Mouse (Mus musculus) kidney, postnatal 36 days (tissue): ENCODE measurements around the gene Notum.
"Not testable (repeated sequence)": the region's sequence is repeated elsewhere in the genome, so short reads cannot be mapped to it uniquely, and the experiment has no call there.

Source experiments
- DNase-seq, 2 experiments: peaks; one replicate each; pipeline ENCODE4 v3.0.0; 2021 to 2022; ENCODE audit warnings: mixed read lengths in 2 of 2

The Notum gene

DNA sequence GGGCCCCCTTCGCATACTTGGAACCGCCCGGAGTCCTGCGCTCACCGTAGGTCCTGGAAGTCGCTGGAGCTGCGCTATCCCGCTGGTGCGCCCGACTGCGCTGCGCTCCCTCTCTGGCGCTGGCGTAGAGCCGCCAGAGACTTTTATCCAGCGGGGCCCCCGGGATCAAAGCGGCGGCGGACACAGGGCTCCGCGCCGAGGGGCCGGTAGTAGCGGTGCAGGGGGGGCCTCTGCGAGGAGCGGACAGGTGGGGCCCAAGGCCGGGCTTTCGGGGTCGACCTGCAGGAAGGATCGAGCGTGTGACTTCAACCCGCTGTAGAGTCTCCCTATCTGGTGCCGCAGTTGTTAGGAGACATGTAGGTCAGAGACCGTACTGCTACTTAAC, at the start of gene Notum:
TSS of gene Notum (minus strand) at position 100 of the 385 bp plus-strand sequence.
- no peak for DNase-seq

DNA sequence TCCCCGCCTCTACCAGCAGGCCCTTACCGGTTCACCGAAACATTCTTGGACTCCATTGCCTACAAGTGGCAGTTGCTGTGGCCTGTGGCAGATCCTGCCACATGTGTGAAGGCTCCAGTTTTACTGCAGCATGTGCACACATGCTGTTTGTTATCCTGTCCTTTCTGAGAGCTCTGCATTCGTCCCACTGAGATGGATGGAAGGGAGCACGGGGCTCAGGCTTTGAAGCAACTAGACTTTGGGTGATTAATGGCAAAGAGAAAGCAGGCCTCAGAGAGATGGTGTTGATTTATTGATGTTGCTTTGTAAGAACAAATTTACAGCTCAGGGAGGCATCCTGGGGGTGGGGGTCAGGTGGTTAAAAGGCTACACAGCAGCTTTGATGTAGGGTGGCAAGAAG, 49.7 kb upstream of the Notum start:
- no peak for DNase-seq

DNA sequence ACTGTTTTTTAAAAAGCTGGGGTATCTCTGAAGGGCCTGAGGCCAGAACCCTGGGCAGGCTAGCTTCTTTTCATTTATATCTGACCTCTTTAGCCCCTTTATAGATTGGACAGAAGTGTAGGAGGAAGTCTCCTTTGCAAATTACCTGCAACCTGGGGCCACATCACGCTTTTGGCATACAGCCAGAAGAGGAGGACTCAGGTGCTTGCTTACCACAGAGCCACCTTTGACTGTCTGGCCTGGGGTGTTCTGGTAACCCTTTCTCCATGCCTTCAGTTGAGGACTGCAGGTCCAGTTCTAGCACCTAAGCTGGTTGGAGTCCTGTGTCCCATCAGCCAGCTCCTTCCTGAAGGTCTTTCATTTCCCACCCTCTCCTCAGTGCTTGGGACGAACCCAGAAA, 48.6 kb upstream of the Notum start:
- peak in 1 of 2 experiments; percentile 36 for DNase-seq

DNA sequence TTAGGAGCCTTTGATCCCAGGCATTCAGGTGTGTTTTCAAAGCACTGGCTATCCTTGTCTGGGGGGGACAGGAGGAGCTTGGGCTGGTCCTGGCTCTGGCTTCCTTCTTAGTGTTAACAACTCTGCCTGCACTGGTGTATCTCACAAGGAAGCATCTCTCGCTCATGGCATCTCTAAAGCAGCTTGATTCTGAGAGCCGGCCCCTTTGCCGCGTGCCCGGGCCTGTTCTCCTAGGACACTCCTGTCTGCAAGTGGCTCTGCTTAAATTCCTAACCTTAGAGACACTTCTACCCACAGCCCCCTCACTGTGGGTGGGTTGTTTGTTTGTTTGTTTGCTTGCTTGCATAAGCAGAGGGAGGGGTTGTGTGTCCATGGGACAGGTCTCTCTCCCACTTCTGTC, 47.0 kb upstream of the Notum start:
- no peak for DNase-seq

DNA sequence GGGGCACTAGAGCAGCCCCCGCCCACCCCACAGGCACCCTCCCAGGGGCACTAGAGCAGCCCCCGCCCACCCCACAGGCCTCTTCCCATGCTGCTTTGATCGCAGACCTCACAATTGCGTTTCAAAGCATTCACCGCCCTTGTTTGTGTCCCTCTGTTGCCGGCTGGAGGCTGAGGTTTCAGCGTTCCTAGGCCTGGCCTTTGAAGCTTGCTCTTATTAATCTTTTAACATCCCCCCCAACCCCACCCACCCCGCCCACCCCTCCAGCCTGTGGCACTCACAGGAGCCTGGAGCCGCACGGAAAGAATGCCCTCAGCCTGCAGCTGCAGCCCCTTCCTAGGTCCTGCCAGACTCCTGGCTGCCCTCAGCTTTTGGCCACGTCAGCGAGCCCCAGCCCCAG, 46.2 kb upstream of the Notum start:
- no peak for DNase-seq

DNA sequence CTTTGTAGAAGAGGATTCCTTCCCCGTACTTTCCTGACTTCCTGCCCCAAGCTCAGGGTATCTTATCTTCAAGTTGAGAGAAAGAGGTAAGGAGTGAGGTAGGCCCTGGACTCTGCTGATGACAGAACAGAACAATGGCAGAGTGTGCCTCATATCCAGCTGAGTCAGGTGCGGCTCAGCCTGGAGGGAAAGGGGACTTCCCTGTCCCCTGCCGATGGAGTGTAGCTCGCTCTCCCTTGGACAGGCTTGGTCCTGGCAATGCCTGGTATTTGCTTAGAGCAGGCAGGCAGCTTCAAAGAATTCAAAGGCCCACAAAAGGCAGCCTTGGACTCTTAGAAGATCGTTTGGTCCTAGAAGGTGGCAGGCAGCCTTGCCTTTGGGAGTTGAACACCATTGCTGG, 45.1 kb upstream of the Notum start:
- no peak for DNase-seq

DNA sequence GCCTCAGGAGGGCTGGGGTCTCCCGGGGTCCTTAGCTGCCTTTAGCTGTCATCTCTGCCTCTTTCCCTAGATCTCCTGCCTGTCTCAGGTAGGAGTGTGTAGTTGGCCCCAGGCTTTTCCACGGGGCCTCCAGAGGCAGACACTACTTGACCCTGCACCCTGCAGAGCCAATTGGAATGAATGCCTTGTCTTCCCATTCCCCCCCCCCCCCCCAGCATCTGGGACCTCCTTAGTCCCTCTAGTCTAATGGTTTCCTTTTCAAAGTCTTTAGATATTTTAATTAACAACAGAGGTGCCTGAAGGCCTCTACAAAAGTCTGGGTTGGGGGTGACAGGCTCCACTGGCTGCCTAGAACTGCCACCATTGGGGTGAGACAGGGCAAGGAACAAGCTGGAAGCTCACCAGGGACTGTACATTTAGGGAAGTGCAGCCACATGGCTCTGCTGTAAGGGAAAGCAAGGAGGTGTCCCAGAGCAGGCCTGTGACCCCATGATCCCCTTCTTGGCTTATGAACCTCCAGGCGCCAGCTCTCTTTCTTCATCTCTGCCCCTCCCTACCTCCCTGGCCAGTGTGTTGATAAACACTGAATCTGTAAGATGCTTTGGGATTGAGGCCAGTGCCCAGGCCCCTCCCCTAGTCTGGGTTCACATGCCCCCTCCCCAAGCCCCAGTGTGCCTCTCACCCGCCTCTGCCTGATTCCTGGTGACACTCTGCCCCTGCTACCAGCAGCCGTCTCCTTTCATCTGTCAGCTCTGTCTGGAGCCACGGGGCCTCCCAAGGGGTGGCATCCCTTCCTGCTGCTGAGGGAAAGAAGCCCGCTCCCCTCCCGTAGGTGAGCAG, 43.7 kb upstream of the Notum start:
- DNase-seq = no peak

DNA sequence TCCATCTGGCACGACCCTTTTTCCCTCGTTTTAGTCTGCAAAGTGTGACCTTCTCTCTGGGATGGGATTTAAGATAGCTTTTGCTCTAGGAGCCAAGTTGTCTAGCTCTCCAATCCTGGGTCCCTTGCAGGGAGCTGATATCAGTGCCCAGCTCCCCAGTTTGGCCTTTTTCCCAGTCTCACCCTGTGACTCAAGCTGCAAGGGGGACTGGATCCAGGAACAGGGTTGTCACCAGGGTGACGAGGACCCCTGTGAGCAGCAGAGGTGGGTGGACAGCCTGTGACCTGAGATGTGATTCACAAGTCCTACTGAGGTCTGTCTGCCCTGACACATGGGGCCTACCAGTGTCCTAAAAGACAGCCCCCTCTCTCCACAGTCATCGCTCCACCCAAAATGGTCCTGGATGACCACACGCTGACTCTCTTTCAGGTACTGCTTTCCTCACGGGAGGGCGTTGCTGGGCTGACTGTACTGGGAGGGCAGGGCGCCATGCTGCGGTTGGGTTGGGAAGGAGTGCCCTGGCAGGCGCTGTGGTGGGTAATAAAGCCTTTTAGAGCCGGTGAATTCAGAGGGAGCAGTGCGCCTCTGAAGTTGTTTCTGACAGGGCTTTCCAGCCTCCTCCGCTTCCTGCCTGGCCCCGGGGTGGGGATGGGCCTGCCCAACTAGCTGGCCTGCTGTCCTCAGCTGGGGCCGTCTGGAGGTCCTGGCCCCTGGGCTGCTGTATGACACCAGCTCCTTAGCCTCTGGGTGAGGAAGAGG, 42.9 kb upstream of the Notum start:
- no peak for DNase-seq

DNA sequence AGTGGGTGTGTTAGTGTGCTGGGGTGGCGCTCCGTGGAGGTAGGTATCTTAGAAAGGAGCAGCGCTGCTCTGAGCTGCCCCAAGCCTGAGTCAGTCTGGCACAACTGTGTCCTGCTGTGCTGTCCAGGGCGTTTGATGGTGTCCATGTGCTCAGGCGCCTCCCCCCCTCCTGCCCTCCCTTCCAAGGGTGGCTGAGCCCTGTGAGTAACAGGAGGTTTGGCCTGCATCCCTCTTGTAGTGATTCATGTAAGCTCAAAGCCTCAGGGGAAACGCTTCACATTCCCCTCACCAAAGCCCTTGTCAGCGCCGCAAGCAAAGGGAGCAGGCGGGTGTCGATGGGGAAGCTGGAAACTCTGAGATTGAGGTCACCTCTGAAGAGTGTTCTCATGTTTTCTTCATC, 36.8 kb upstream of the Notum start:
- DNase-seq = no peak

DNA sequence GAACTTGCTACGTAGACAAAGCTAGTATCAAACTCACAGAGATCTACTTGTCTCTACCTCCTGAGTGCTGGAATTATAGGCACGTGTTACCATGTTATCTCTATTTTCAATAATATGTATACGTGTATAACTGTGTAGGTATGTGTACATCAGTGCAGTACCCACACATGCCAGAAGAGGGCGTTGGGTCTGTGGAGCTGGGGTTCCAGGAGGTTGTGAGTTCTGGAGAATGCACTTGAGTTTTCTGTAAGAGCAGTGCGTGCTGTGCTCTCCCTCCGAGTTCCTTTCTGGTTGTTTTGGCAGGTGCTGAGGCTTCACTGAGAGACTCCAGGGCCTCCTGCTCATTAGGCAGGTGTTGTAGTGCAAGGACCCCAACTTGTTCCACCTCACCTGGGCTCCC, 35.6 kb upstream of the Notum start:
- peak in 1 of 2 experiments; percentile 43 for DNase-seq

DNA sequence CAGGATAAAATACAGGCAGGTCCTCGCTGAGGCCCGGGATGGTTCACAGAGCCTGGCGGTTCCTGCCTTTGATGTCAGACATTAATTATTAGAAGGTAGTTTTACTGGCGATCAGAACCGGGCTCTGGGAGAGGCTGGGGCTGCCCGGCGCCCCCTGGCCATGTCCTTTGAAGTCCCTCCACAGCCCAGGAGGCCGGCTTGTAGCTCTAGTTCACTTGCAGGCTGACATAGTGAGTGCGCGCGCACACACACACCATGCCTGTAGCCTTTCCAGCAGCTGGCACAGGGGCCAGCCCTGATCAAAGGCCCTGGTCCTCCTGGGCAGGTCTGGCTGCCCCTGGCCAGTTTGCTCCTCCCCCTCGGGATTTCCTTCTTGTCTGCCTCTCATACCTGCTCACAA, 34.7 kb upstream of the Notum start:
- DNase-seq = peak; percentile 82 to 83

DNA sequence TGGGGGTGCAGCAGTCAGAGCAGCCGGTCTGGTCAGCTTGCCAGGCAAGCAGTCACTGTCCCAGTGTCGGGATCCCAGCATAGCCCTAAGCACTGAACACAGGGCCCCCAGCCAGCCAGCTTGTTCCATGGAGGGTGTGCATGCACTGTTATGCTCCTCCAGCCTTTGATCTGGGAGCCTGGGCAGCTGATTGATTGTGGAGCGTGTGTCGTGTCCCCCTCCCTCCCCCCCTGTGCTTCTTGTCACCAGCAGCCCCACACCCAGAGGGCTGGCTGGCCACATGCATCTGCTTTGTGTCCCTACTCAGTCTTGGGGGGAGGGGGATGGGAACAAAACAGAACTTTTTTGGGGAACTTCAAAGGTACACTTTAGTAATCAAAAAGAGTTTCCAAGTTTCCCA, 34.2 kb upstream of the Notum start:
- DNase-seq = no peak

DNA sequence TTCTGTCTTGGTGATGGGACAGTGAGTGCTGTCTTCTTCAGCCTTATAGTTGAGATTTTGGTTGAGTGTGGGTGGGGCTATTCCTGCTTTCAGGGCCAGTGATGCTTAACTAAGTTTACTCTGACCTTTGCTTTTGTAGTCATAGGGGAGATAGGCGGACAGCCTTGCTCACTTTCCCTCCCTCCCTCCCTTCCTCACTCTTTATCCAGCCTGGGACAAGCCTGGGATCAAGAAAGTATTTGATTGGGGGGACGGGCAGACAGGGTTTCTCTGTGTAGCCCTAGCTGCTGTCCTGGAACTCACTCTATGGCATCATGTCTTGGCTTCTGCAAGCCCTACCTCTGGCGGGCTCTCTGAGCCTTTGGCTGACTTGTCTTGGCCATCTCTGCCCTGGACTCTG, 32.5 kb upstream of the Notum start:
- peak; percentile 52 to 64 for DNase-seq

DNA sequence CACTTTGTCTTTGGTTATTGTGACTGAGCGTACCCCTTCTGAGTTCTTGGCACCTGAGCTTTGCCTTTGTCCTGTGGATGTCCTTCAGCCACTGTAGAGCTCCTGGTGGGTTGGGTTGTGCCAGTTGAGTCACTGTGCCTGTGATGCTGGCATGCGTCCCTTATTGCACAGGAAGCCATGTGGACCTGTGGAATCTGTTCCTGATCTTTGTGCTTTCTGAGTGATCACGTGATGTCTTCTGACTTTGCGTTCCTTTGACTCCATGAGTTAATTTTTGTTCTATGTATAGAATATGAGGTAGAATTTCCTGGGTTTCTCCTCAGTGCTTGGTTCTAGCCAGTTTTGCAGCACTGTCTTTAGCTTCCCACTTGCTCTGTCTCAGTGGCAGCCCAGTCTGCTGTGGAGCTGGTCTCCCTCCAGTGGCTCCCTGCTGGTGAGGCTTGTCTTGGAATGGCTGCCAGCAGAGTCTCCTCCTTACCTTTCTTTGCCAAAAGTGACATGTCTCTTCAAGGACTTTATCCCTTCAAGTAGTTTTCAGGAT, 31.6 kb upstream of the Notum start:
- DNase-seq = peak; percentile 76 to 81

DNA sequence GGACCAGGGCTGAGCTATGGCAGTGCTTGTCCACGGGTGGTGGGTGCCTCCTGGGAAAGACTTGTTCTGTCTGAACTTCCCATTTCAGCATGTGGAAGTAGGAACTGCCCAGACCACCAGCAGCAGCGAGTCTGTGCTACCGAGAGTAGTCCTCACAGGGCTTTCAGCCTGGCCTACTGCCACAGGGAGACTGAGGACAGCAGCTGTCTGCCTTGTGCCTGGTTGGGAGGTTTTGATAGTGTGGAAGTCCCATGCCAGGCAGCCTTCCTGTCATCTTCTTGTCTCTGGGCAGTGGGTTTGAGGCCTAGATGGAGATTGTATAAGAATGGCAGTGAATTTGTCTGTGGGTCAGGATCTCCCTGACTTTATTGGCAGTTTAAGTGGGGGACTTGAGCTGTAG, 28.4 kb upstream of the Notum start:
- DNase-seq = no peak

DNA sequence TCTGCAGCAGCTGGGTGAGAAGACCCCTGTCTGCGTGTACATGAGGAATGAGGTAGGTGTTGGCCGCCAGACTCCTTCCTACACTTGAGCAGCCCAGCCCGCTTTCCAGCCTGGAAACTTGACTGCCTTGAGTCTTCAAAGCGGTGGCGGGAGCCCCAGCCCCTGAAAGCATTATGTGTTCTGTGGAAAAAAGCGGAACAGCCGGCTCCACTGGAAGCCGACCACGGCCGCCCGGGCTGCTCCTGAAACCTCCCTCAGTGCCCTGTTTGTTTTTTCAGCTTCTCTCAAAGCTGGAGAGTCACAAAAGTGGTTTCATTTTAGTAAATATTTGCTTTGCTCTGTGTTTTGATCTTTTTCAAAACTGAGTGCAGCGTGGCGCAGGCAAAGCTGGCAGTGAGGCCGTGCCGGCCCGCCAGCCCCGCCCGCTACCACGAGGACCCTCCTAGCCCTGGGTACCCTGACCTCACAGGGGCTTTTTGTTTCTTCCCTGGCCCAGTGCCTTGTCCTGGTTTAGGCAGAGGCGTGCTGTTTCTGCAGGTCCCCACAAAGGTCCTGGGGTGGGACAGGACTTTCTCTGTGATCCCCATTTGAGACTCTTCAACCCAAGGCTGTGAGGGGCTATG, 25.8 kb upstream of the Notum start:
- no peak for DNase-seq

DNA sequence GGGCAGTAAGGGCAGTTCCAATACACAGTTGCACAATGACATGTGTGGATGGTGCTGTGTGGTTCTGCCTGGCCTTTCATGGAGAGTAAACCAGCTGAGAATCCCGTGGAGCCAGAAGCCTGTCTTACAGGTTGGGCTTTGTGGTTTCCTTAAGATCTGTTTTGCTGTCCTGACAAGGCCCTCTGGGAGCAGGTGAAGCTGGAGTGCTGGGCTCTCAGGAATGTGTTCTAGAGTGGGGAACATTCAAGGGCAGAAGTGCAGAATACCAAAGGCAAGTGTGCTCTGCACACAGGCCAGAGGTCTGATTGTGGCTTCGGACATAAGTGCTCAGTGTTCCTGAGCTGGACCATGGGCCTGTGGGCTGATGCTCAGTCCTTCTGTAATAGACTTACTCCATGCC, 23.7 kb upstream of the Notum start:
- no peak for DNase-seq

DNA sequence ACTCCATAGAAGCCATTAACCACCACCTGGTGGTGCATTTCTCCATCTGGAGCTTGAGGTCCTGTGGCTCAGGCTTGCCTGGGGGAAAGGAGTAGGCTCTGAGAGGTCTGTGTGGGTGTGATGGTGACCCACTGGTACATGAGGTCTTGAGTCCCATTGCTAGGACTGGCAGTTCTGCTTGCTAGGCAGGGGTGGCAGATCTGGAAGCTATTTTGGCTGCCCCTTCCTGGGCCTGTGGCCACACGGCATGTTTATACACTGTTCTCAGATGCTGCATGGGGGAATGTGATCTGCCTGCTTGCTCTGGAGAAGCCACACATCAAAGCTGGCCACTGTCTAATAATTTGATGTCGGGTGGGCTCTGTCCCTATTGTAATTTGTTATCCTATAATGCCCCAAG, 23.1 kb upstream of the Notum start:
- no peak for DNase-seq

DNA sequence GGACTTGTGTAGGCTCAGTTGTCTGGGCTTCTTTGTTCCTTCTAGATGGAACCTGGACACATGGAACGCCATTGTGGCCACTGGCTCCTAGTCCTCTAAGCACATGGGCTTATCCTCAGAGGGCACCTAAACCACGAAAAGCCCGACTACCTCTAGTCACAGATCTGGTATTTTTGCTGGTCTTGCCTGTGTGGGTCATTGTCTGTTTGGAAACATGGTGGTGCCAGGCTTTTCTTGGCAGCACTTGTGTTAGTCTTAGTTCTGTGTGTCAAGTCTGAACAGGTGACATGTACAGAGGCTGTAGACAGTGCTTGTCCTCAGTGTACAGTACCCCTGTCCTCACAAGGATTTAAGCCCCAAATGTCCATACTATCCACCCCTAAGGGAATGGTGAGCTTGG, 22.6 kb upstream of the Notum start:
- no peak for DNase-seq

DNA sequence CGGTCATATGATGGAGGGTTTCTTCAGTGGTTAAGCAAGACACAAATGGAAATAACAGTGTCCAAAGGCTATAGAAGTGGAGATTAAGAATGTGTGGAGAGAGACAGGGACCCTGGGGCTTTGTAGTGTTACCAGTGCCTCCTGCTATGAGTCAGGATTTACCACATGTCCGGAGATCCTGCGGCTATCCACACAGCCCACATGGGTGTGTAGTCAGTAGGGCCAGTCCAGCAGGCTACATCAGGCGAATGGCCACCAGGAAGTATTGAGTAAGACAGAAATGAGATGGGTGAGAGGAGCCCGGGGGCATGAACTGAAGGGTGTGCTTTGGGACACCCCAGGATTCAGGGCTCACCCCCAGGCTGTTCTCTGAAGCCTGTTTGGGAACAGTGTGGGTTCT, 21.7 kb upstream of the Notum start:
- no peak for DNase-seq

DNA sequence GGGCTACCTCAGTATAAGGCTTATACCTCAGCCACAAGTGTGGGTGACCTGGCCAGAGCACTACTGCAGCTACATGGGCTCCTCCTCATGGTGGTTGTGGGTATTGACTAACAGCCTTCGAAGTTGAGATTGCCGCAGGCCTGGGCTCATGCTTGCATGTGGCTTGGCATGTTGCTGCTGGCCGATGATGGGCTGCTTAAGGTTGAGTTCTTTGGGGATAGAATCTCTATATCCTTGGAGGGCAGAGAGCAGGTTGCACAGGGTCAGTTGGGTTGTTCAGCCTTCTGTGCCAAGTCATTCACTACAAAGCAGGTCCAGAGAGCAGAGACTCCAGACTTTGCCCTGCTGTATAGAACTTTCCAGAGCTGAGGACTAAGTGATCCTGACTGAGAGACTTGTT, 18.9 kb upstream of the Notum start:
- peak; percentile 69 to 89 for DNase-seq

DNA sequence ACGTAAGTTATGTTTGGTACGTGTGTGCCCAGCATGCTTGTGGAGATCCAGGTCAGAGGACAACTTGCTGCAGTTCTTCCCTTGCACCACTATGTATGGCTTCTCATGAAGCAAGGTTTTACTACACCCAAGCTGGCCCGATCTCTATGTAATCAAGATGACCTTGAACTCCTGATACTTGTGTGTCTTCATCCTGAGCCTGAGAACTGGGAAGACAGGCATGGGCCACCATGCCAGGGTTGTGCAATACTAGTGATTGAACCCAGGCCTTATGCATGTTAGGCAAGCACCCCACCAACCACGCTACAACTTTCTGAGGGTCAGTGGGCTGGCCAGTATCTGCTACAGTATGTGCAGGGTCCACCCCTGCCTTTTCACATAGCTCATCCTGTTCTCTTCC, 16.0 kb upstream of the Notum start:
- DNase-seq = no peak

DNA sequence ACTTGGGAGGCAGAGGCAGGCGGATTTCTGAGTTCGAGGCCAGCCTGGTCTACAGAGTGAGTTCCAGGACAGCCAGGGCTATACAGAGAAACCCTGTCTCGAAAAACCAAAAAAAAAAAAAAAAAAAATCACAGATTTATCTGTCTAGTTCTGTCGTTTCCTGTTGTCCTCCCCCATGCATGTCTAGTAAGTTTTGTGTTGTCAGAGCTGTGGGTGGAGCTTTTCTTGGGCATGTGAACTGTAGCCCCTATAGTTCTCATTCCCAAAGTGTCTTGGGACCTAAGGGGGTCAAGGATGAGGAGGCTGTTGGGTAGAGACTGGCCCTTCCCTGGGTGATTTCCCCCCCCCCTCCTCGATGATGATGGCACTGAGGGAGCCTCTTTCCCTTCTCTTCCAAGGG, 14.9 kb upstream of the Notum start:
- DNase-seq = not testable (repeated sequence)
